Mouse (Mus musculus): Measurements from ENCODE around the gene Mex3d. TPM values are rescaled to one million over a fixed set of nuclear protein-coding genes. Genes with fewer than 3 reads are reported as not detected.

Mex3d gene
- 10 to 100 TPM; 25.4 to 26.7 TPM for total RNA-seq (2021)
- long read RNA-seq, experiment 1, transcript Mex3d-201 (2 exons, 3,266 nt) = major isoform, 10 of 14 reads
- long read RNA-seq, experiment 1, partial matches to known transcripts = 0 of 14 reads
- long read RNA-seq, experiment 1, other reads (novel, unspliced or antisense) = 4 of 14 reads
- long read RNA-seq, experiment 2, transcript Mex3d-201 (2 exons, 3,266 nt) = major isoform, 25 of 42 reads
- long read RNA-seq, experiment 2, partial matches to known transcripts = 0 of 42 reads
- long read RNA-seq, experiment 2, other reads (novel, unspliced or antisense) = 17 of 42 reads

- peak; percentile 75 to 79 for DNase-seq (ENCODE audit: low spot score in 2 of 2)
These were observed at the start of gene Mex3d for GRCm38 (mm10) chr10:80387522-80387959. TSS of gene Mex3d (minus strand) at chr10:80387659.

- no peak for DNase-seq (ENCODE audit: low spot score in 2 of 2)
These were observed 48.8 kb upstream of the Mex3d start for GRCm38 (mm10) chr10:80436276-80436675.

- no peak for DNase-seq (ENCODE audit: low spot score in 2 of 2)
These were observed 48.3 kb upstream of the Mex3d start for GRCm38 (mm10) chr10:80435764-80436163.

- DNase-seq (ENCODE audit: low spot score in 2 of 2) = no peak
These were observed 47.4 kb upstream of the Mex3d start for GRCm38 (mm10) chr10:80434823-80435222.

- DNase-seq (ENCODE audit: low spot score in 2 of 2) = no peak
These were observed 46.8 kb upstream of the Mex3d start for GRCm38 (mm10) chr10:80434233-80434592.

GRCm38 (mm10) chr10:80433513-80434232 lies 46.2 kb upstream of the Mex3d start, which contains the start of gene Tcf3:
TSS of gene Tcf3 (minus strand) at chr10:80433647.
- DNase-seq (ENCODE audit: low spot score in 2 of 2) = peak; percentile 90 to 92

- no peak for DNase-seq (ENCODE audit: low spot score in 2 of 2)
These were observed 45.6 kb upstream of the Mex3d start for GRCm38 (mm10) chr10:80432936-80433512.

- no peak for DNase-seq (ENCODE audit: low spot score in 2 of 2)
These were observed 44.9 kb upstream of the Mex3d start for GRCm38 (mm10) chr10:80432387-80432785.

GRCm38 (mm10) chr10:80431570-80432386 lies 44.3 kb upstream of the Mex3d start:
- no peak for DNase-seq (ENCODE audit: low spot score in 2 of 2)

GRCm38 (mm10) chr10:80430375-80430980 lies 43.0 kb upstream of the Mex3d start:
- no peak for DNase-seq (ENCODE audit: low spot score in 2 of 2)

GRCm38 (mm10) chr10:80429800-80430199 lies 42.3 kb upstream of the Mex3d start:
- DNase-seq (ENCODE audit: low spot score in 2 of 2) = no peak

GRCm38 (mm10) chr10:80425041-80425440 lies 37.6 kb upstream of the Mex3d start:
- no peak for DNase-seq (ENCODE audit: low spot score in 2 of 2)

- DNase-seq (ENCODE audit: low spot score in 2 of 2) = no peak
These were observed 36.1 kb upstream of the Mex3d start for GRCm38 (mm10) chr10:80423562-80423961.

GRCm38 (mm10) chr10:80421651-80422472 lies 34.4 kb upstream of the Mex3d start:
- no peak for DNase-seq (ENCODE audit: low spot score in 2 of 2)

- no peak for DNase-seq (ENCODE audit: low spot score in 2 of 2)
These were observed 33.7 kb upstream of the Mex3d start for GRCm38 (mm10) chr10:80421208-80421607.

- DNase-seq (ENCODE audit: low spot score in 2 of 2) = no peak
These were observed 33.3 kb upstream of the Mex3d start for GRCm38 (mm10) chr10:80420729-80421128.

- DNase-seq (ENCODE audit: low spot score in 2 of 2) = no peak
These were observed 32.0 kb upstream of the Mex3d start for GRCm38 (mm10) chr10:80419419-80419818.

- peak in 1 of 2 experiments; percentile 43 for DNase-seq (ENCODE audit: low spot score in 2 of 2)
These were observed 30.9 kb upstream of the Mex3d start for GRCm38 (mm10) chr10:80418311-80418710.

GRCm38 (mm10) chr10:80417841-80418240 lies 30.4 kb upstream of the Mex3d start:
- DNase-seq (ENCODE audit: low spot score in 2 of 2) = no peak

GRCm38 (mm10) chr10:80417371-80417770 lies 29.9 kb upstream of the Mex3d start:
- no peak for DNase-seq (ENCODE audit: low spot score in 2 of 2)

Measured in adrenal gland, postnatal 4 days (tissue).